Mouse (Mus musculus) liver, embryonic 13.5 days (tissue): ENCODE results near the gene Wnt3. TPM values are rescaled to one million over a fixed set of nuclear protein-coding genes. Genes with fewer than 3 reads are reported as not detected.

ENCODE experiments used
- ATAC-seq: fragments of 200-750 bp; cut with Nextera tagmentation; 2 replicates; pipeline ENCODE4 v1.8.0; 2017; ENCODE audit warnings: low read depth, mild to moderate bottlenecking, moderate number of reproducible peaks, moderate library complexity
- DNase-seq: peaks from one replicate; pipeline ENCODE4 v3.0.0; 2022
- H3K27ac ChIP-seq: fragments of 300-500 bp; sonication (generic); 2 replicates; pipeline ENCODE4 v1.5.1; 2015; ENCODE audit warnings: moderate library complexity, mild to moderate bottlenecking, inconsistent platforms
- H3K27me3 ChIP-seq: fragments of 300-500 bp; sonication (generic); 2 replicates; pipeline ENCODE4 v1.6.1; 2015; ENCODE audit warnings: mild to moderate bottlenecking, inconsistent platforms
- H3K36me3 ChIP-seq: fragments of 300-500 bp; sonication (generic); 2 replicates; pipeline ENCODE4 v1.6.1; 2015; ENCODE audit warnings: mild to moderate bottlenecking, inconsistent platforms
- H3K4me1 ChIP-seq: fragments of 300-500 bp; sonication (generic); replicated peaks from 2 replicates; pipeline ENCODE4 v1.6.1; 2015; ENCODE audit warnings: inconsistent platforms
- H3K4me2 ChIP-seq: fragments of 300-500 bp; sonication (generic); 2 replicates; pipeline ENCODE4 v1.6.1; 2015; ENCODE audit warnings: inconsistent platforms, mild to moderate bottlenecking, moderate library complexity
- H3K4me3 ChIP-seq: fragments of 300-500 bp; sonication (generic); replicated peaks from 2 replicates; pipeline ENCODE4 v1.5.1; 2015; ENCODE audit warnings: mild to moderate bottlenecking, inconsistent platforms
- H3K9ac ChIP-seq: fragments of 300-500 bp; sonication (generic); 2 replicates; pipeline ENCODE4 v1.6.1; 2015; ENCODE audit warnings: mild to moderate bottlenecking, inconsistent platforms
- H3K9me3 ChIP-seq: fragments of 300-500 bp; sonication (generic); replicated peaks from 2 replicates; pipeline ENCODE4 v1.6.1; 2016; ENCODE audit warnings: inconsistent platforms
- WGBS: fragments of 180-500 bp; shearing (Covaris S2); methylation state at CpG from one replicate; pipeline ENCODE4 v1.1.7; 2015; ENCODE audit not compliant: insufficient replicate concordance; 5-methylcytosine and 5-hydroxymethylcytosine counted together
- polyA plus RNA-seq: library from polyadenylated mRNA; unstranded; fragments of >200 nt; fragmentation: Nextera tagmentation; extraction: Ambion mirVana; gene quantifications from 2 replicates; pipeline ENCODE4 v1.2.1, GENCODE M21; 2015

The Wnt3 gene
- polyA plus RNA-seq, 1 experiment from 2014 or later: 0.05 TPM

- ATAC-seq: no peak
These were observed 6.2 kb downstream of the Wnt3 start for GRCm38 (mm10) chr11:103780152-103780551.

DNA sequence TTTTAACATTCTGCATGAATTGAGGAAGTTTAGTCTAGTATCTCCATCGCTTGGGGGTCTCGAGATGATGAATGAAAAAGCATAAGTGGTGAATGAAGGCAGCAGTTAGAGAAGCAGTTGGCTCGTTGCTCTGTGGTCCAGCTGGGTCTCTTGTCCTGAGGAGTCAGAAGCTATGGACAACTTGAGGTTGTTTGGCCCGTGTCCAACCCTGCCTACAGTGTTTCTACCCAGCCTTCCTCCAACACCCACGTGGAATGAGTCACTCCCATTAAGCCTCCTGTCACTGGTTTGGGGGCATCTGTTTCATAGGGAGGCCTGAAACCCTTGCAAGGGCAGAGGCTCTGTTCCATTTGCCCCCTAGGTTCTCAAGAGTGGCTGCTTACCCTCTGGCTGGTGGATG lies 16.0 kb downstream of the Wnt3 start:
- Histone ChIP-seq H3K4me2 (no peak overlapping the region), H3K9me3 (no peaks in the 10 kb centered on the region), H3K4me3 (no peak overlapping the region), H3K27ac (no peak overlapping the region), H3K36me3 (no peaks in the 10 kb centered on the region), H3K9ac (no peak overlapping the region), H3K4me1 (no peaks in the 10 kb centered on the region), H3K27me3 (peaks cover 48% of the 10 kb centered on the region)
- 38% methylated on average over 5 of the region's 5 CpGs for WGBS
- DNase-seq: no peak
- ATAC-seq: no peak

More at GRCm38 (mm10) chr11:103780152-103780551, 6.2 kb downstream of the Wnt3 start:
- H3K9ac ChIP-seq: no peak overlapping the region
- H3K9me3 ChIP-seq: no peaks in the 10 kb centered on the region
- H3K27ac ChIP-seq: no peak overlapping the region
- H3K4me3 ChIP-seq: no peak overlapping the region
- H3K4me2 ChIP-seq: no peak overlapping the region
- peaks cover 41% of the 10 kb centered on the region for H3K27me3 ChIP-seq
- DNase-seq: no peak
- no peaks in the 10 kb centered on the region for H3K36me3 ChIP-seq
- no peaks in the 10 kb centered on the region for H3K4me1 ChIP-seq
- 46% methylated on average over 9 of the region's 9 CpGs for WGBS

GRCm38 (mm10) chr11:103801128-103801527 lies 27.2 kb downstream of the Wnt3 start:
- no peak overlapping the region for H3K9ac ChIP-seq
- H3K36me3 ChIP-seq: no peaks in the 10 kb centered on the region
- H3K27ac ChIP-seq: no peak overlapping the region
- no peak overlapping the region for H3K4me2 ChIP-seq
- H3K4me3 ChIP-seq: no peak overlapping the region
- H3K9me3 ChIP-seq: no peaks in the 10 kb centered on the region
- H3K4me1 ChIP-seq: no peaks in the 10 kb centered on the region
- 62% methylated on average over 9 of the region's 9 CpGs for WGBS
- DNase-seq: no peak
- peaks cover 40% of the 10 kb centered on the region for H3K27me3 ChIP-seq
- ATAC-seq: no peak

DNA sequence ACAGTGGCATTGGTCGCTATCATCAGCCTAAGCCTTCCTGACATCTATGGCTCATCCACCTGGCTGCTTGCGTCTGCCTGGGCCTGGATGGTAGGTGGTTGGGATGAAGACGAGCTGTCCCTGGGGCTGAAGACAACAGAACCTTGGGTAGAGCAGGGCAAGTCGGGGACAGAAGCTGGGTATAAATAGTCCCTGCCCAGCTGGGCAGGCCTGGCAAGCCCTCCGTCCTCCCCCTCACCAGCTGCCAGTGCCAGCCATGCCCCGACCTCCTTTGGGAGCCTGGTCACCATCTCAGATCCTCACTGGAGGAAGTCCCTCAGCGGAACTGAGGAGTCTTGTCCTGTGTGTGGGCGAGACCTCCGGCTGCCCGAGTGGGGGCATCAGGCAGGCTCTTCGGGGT lies 30.2 kb downstream of the Wnt3 start:
- Histone ChIP-seq H3K4me3 (no peak overlapping the region), H3K9me3 (no peaks in the 10 kb centered on the region), H3K9ac (no peak overlapping the region), H3K4me1 (0 out of 2 replicates have a peak, but pooled peaks cover under 1% of the 10 kb centered on the region), H3K36me3 (no peaks in the 10 kb centered on the region), H3K27ac (no peak overlapping the region), H3K4me2 (no peak overlapping the region), H3K27me3 (peaks cover 45% of the 10 kb centered on the region)
- no peak for DNase-seq
- no peak for ATAC-seq
- WGBS: 60% methylated on average over 11 of the region's 11 CpGs

DNA sequence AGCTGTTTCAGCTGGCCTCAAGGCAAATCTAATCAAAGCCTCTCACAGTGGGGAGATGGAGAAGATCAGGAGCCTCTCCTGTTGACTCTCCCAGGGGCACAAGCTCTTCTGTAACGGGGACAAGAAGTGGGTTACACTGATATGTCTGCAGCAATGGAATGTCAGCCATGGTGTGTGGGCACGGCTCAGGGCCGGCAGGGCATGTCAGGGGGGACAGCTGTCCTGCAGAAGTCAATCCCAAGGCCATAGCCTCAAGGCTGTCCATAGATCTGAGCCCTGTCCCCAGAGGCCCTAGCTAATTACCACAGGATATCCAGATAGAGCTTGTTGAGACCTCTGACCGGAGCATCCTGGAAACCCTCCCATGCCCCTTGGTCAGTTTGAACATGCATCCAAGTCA lies 30.9 kb downstream of the Wnt3 start:
- ATAC-seq (no peak), DNase-seq (no peak)
- Histone ChIP-seq H3K27me3 (peaks cover 52% of the 10 kb centered on the region), H3K9ac (no peak overlapping the region), H3K4me1 (peaks cover 6% of the 10 kb centered on the region), H3K9me3 (no peaks in the 10 kb centered on the region), H3K4me2 (no peak overlapping the region), H3K36me3 (no peaks in the 10 kb centered on the region), H3K4me3 (no peak overlapping the region), H3K27ac (no peak overlapping the region)
- 63% methylated on average over 4 of the region's 4 CpGs for WGBS

DNA sequence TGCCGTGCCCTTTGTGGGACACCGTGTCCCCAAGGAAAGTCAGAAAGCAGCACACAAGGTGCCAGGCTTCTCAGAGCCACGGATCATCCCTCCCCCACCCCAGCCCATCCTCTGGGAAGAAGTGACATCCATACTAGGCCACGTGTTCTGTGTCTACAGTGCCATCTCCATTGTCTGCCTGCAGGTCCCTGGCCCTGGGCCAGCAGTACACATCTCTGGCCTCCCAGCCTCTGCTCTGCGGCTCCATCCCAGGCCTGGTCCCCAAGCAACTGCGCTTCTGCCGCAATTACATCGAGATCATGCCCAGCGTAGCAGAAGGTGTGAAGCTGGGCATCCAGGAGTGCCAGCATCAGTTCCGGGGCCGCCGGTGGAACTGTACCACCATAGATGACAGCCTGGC lies 34.0 kb downstream of the Wnt3 start:
- Histone ChIP-seq H3K4me2 (no peak overlapping the region), H3K9me3 (no peaks in the 10 kb centered on the region), H3K36me3 (no peaks in the 10 kb centered on the region), H3K4me1 (peaks cover 11% of the 10 kb centered on the region), H3K27me3 (peaks cover 84% of the 10 kb centered on the region), H3K27ac (no peak overlapping the region), H3K9ac (no peak overlapping the region), H3K4me3 (no peak overlapping the region)
- whole genome bisulfite sequencing: 37% methylated on average over 12 of the region's 12 CpGs
- DNase-seq (no peak), ATAC-seq (no peak)

DNA sequence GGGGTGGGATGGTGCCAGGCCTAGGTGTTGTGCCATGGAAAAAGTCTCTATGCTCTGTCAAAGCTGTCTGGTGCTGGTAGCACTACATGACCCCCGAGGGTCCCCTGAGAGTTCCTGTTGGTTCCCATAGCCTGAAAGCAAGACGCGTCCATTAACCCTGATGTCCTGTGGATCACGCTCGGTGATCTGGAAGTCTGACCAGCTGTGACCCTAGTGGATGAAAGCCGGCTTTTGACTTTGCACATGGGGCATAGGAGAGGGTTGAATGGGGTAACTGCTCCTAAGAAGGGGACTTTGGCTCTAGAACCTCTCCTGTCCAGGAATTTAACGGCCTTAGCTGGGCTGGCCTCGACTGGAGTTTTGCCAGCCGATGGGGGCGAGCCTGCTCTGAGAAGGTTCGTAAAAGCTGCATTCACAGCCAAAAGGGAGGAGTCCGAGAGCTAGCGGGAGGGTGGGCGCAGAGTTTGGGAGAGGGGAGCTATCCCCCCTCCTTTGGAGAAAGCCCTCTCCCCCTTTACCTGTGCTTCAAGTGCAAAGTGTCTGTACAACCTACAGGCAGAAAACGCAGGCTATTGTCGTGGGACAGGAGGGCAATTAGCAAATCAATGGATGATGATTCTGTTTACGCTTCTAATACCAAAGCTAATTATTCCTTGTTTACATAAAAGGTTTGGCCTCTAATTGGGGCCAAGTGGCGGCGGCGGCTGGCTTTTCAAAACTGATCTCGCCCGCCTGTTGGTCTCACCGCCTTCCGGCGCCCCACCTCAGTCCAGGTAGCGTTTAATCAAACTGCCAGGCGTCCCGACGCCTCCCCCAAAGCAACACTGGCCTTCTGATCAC lies 35.0 kb downstream of the Wnt3 start:
- Histone ChIP-seq H3K9ac (no peak overlapping the region), H3K36me3 (no peaks in the 10 kb centered on the region), H3K9me3 (no peaks in the 10 kb centered on the region), H3K4me3 (peak overlapping the region; percentile 55), H3K27ac (no peak overlapping the region), H3K27me3 (peaks cover 92% of the 10 kb centered on the region), H3K4me2 (peak overlapping the region; percentile 70), H3K4me1 (peaks cover 11% of the 10 kb centered on the region)
- 9% methylated on average over 29 of the region's 29 CpGs for WGBS
- ATAC-seq (no peak), DNase-seq (no peak)

DNA sequence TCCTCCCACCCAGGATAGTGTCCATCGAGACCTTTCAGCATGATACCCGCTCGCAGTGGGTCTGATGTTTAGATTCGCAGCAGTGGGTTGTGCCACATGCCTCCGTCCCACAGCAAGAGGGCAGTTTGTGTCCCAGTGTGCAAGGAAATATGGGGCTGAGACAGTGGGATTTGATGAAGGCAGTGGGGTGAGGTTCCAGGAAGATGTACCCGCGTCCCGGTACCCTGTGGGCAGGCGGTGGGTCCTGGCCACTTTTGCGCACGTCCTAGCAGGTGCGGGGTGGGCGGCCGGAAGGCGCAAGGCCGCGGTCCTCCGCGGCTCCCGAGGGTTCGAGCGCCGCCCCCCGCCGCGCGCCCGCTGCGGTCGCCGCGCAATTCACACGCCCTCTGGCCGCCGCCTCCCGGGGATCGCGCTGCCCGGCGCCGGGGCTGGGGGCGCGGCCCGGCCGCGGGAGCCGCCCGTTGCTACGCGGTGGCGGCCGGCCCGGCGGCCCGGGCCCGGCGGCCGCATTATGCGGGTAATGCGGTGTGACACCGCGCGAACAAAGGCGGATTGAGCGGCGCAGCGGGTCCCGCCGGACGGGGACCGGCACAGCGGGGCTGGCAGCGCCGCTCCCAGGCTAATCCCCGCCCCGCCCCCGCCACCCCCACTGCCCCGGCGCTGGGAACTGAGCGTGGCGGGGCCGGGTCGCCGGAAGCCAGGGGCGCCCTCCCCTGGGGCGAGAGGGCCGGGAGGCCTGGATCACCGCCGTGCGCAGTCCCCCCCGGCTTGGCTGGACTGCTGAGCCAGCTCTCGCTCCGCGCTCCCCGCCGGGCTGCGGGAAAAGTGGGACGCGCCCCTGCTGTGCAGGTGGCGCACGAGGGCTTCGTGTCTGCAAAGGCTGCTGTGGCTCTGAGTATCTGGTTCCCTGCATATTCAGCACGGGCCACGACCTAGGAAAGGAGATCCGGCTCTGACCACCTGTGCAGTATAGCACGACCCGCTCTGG lies 36.0 kb downstream of the Wnt3 start:
- Histone ChIP-seq H3K9me3 (no peaks in the 10 kb centered on the region), H3K4me1 (peaks cover 14% of the 10 kb centered on the region), H3K27me3 (peaks cover 92% of the 10 kb centered on the region), H3K4me2 (peak overlapping the region; percentile 70), H3K9ac (no peak overlapping the region), H3K4me3 (peak overlapping the region; percentile 55), H3K27ac (no peak overlapping the region), H3K36me3 (no peaks in the 10 kb centered on the region)
- DNase-seq (no peak), ATAC-seq (no peak)
- whole genome bisulfite sequencing: 2% methylated on average over 103 of the region's 107 CpGs

GRCm38 (mm10) chr11:103810631-103811030 lies 36.7 kb downstream of the Wnt3 start:
- Histone ChIP-seq H3K4me3 (peak overlapping the region; percentile 55), H3K4me2 (peak overlapping the region; percentile 70)

GRCm38 (mm10) chr11:103811246-103811645 lies 37.3 kb downstream of the Wnt3 start:
- no peaks in the 10 kb centered on the region for H3K9me3 ChIP-seq
- DNase-seq (no peak), ATAC-seq (no peak)
- peaks cover 80% of the 10 kb centered on the region for H3K27me3 ChIP-seq
- H3K9ac ChIP-seq: no peak overlapping the region
- peaks cover 17% of the 10 kb centered on the region for H3K4me1 ChIP-seq
- H3K4me3 ChIP-seq: no peak overlapping the region
- no peak overlapping the region for H3K27ac ChIP-seq
- H3K36me3 ChIP-seq: no peaks in the 10 kb centered on the region
- 80% methylated on average over 25 of the region's 25 CpGs for WGBS
- H3K4me2 ChIP-seq: no peak overlapping the region

More at GRCm38 (mm10) chr11:103810631-103811030, 36.7 kb downstream of the Wnt3 start:
- 37% methylated on average over 12 of the region's 12 CpGs for WGBS
- no peak overlapping the region for H3K27ac ChIP-seq
- H3K27me3 ChIP-seq: peaks cover 86% of the 10 kb centered on the region
- no peak for ATAC-seq
- no peaks in the 10 kb centered on the region for H3K36me3 ChIP-seq
- peaks cover 17% of the 10 kb centered on the region for H3K4me1 ChIP-seq
- H3K9me3 ChIP-seq: no peaks in the 10 kb centered on the region
- DNase-seq: no peak
- no peak overlapping the region for H3K9ac ChIP-seq

DNA sequence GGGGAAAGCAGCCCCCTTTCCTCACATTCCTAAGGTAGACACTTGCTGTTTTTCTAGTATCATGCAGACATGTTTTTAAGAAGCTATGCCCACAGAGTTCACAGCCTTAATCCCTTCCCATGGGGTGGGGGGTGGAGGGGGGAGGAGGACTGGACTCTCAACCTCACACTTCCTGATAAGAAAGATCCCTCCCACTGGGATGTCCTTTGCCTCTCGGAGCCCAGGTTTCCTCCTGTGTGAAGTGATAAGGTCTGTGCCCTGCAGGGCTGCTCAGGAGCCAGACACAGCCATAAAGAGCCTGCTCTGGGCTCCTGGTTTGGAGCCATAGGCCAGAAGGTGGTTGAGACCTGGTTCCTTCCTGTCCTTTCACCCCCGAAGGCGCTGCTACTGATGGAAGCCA lies 40.9 kb downstream of the Wnt3 start:
- WGBS: 8% methylated on average over 3 of the region's 3 CpGs
- peaks cover 12% of the 10 kb centered on the region for H3K4me1 ChIP-seq

More for the DNA sequence above, 40.9 kb downstream of the Wnt3 start:
- no peak overlapping the region for H3K9ac ChIP-seq
- no peak overlapping the region for H3K4me2 ChIP-seq
- H3K27ac ChIP-seq: no peak overlapping the region
- DNase-seq (no peak), ATAC-seq (0 out of 2 replicates have a peak, but pooled peaks have one; percentile 26)
- no peak overlapping the region for H3K4me3 ChIP-seq
- H3K9me3 ChIP-seq: no peaks in the 10 kb centered on the region
- peaks cover 44% of the 10 kb centered on the region for H3K27me3 ChIP-seq
- no peaks in the 10 kb centered on the region for H3K36me3 ChIP-seq
